Mouse (Mus musculus) midbrain, embryonic 15.5 days (tissue): Measurements from ENCODE around the gene Erp44. TPM values are rescaled to one million over a fixed set of nuclear protein-coding genes. Genes with fewer than 3 reads are reported as not detected.
A peak's percentile ranks its signal among the peaks of the same experiment; 100 is the strongest.

Experiments
- ATAC-seq: fragments of 200-750 bp; cut with Nextera tagmentation; replicated peaks from 2 replicates; pipeline ENCODE4 v1.8.0; 2017; ENCODE audit warnings: moderate TSS enrichment
- H3K27ac ChIP-seq: fragments of 300-500 bp; sonication (generic); 2 replicates; pipeline ENCODE4 v1.5.1; 2015; ENCODE audit warnings: mild to moderate bottlenecking, inconsistent platforms
- H3K27me3 ChIP-seq: fragments of 300-500 bp; sonication (generic); replicated peaks from 2 replicates; pipeline ENCODE4 v1.6.1; 2015; ENCODE audit warnings: inconsistent platforms
- H3K36me3 ChIP-seq: fragments of 300-500 bp; sonication (generic); replicated peaks from 2 replicates; pipeline ENCODE4 v1.6.1; 2015; ENCODE audit warnings: inconsistent platforms
- H3K4me1 ChIP-seq: fragments of 300-500 bp; sonication (generic); 2 replicates; pipeline ENCODE4 v1.6.1; 2015; ENCODE audit warnings: inconsistent platforms
- H3K4me2 ChIP-seq: fragments of 300-500 bp; sonication (generic); 2 replicates; pipeline ENCODE4 v1.6.1; 2015; ENCODE audit warnings: inconsistent platforms, mild to moderate bottlenecking, moderate library complexity
- H3K4me3 ChIP-seq: fragments of 300-500 bp; sonication (generic); 2 replicates; pipeline ENCODE4 v1.5.1; 2015; ENCODE audit warnings: mild to moderate bottlenecking, inconsistent platforms
- H3K9ac ChIP-seq: fragments of 300-500 bp; sonication (generic); 2 replicates; pipeline ENCODE4 v1.6.1; 2015; ENCODE audit warnings: mild to moderate bottlenecking, inconsistent platforms
- H3K9me3 ChIP-seq: fragments of 300-500 bp; sonication (generic); 2 replicates; pipeline ENCODE4 v1.6.1; 2016; ENCODE audit warnings: inconsistent platforms
- WGBS: fragments of 180-500 bp; shearing (Covaris S2); methylation state at CpG from one replicate; pipeline ENCODE4 v1.1.7; 2015; ENCODE audit warnings: mixed read lengths; 5-methylcytosine and 5-hydroxymethylcytosine counted together
- polyA plus RNA-seq: library from polyadenylated mRNA; unstranded; fragments of >200 nt; fragmentation: Nextera tagmentation; extraction: Ambion mirVana; gene quantifications from 2 replicates; pipeline ENCODE4 v1.2.1, GENCODE M21; 2015

Gene Erp44
- polyA plus RNA-seq, 1 experiment from 2014 or later = 62.1 TPM

GRCm38 (mm10) chr4:48225604-48226003 is 53.8 kb downstream of the Erp44 start:
- H3K27ac ChIP-seq = no peak overlapping the region
- WGBS = 57% methylated on average over 3 of the region's 3 CpGs
- no peaks in the 10 kb centered on the region for H3K9me3 ChIP-seq
- H3K4me2 ChIP-seq = no peak overlapping the region
- no peaks in the 10 kb centered on the region for H3K36me3 ChIP-seq
- no peak overlapping the region for H3K9ac ChIP-seq
- H3K4me1 ChIP-seq = no peaks in the 10 kb centered on the region
- no peaks in the 10 kb centered on the region for H3K27me3 ChIP-seq
- H3K4me3 ChIP-seq = no peak overlapping the region
- ATAC-seq = no peak

- Histone ChIP-seq H3K27ac (no peak overlapping the region), H3K4me1 (no peaks in the 10 kb centered on the region), H3K9ac (no peak overlapping the region), H3K36me3 (no peaks in the 10 kb centered on the region), H3K4me2 (no peak overlapping the region), H3K27me3 (no peaks in the 10 kb centered on the region), H3K4me3 (no peak overlapping the region), H3K9me3 (no peaks in the 10 kb centered on the region)
- ATAC-seq = 0 out of 2 replicates have a peak, but pooled peaks have one; percentile 17
- WGBS = 11% methylated on average over 2 of the region's 2 CpGs
These were observed 54.2 kb downstream of the Erp44 start for GRCm38 (mm10) chr4:48225173-48225572.

GRCm38 (mm10) chr4:48203564-48203963 is 75.8 kb downstream of the Erp44 start:
- no peaks in the 10 kb centered on the region for H3K27me3 ChIP-seq
- H3K9me3 ChIP-seq = no peaks in the 10 kb centered on the region
- no peak overlapping the region for H3K4me3 ChIP-seq
- no peak overlapping the region for H3K9ac ChIP-seq
- H3K4me2 ChIP-seq = no peak overlapping the region
- 79% methylated on average over 4 of the region's 4 CpGs for WGBS
- 0 out of 2 replicates have a peak, but pooled peaks cover 11% of the 10 kb centered on the region for H3K36me3 ChIP-seq
- no peak for ATAC-seq
- no peak overlapping the region for H3K27ac ChIP-seq
- H3K4me1 ChIP-seq = no peaks in the 10 kb centered on the region

GRCm38 (mm10) chr4:48198447-48198846 is 80.9 kb downstream of the Erp44 start:
- H3K4me3 ChIP-seq = no peak overlapping the region
- no peak for ATAC-seq
- H3K36me3 ChIP-seq = 0 out of 2 replicates have a peak, but pooled peaks cover 7% of the 10 kb centered on the region
- 83% methylated on average over 8 of the region's 8 CpGs for WGBS
- no peaks in the 10 kb centered on the region for H3K4me1 ChIP-seq
- H3K9ac ChIP-seq = no peak overlapping the region
- H3K9me3 ChIP-seq = no peaks in the 10 kb centered on the region
- no peak overlapping the region for H3K4me2 ChIP-seq
- H3K27me3 ChIP-seq = no peaks in the 10 kb centered on the region
- H3K27ac ChIP-seq = no peak overlapping the region

GRCm38 (mm10) chr4:48197925-48198324 is 81.4 kb downstream of the Erp44 start:
- Histone ChIP-seq H3K4me3 (no peak overlapping the region), H3K27ac (no peak overlapping the region), H3K36me3 (0 out of 2 replicates have a peak, but pooled peaks cover 7% of the 10 kb centered on the region), H3K27me3 (no peaks in the 10 kb centered on the region), H3K9ac (no peak overlapping the region), H3K9me3 (no peaks in the 10 kb centered on the region), H3K4me2 (no peak overlapping the region), H3K4me1 (no peaks in the 10 kb centered on the region)
- no peak for ATAC-seq
- WGBS = 90% methylated on average over 3 of the region's 3 CpGs

- Histone ChIP-seq H3K4me3 (no peak overlapping the region), H3K36me3 (no peaks in the 10 kb centered on the region), H3K27ac (no peak overlapping the region), H3K4me2 (no peak overlapping the region), H3K9ac (no peak overlapping the region), H3K9me3 (no peaks in the 10 kb centered on the region), H3K4me1 (peaks cover 3% of the 10 kb centered on the region), H3K27me3 (no peaks in the 10 kb centered on the region)
- WGBS = 91% methylated on average over 8 of the region's 8 CpGs
- ATAC-seq = no peak
These were observed 97.1 kb downstream of the Erp44 start for GRCm38 (mm10) chr4:48182115-48182806.

- Histone ChIP-seq H3K4me1 (peaks cover 3% of the 10 kb centered on the region), H3K9me3 (no peaks in the 10 kb centered on the region), H3K27me3 (no peaks in the 10 kb centered on the region), H3K36me3 (no peaks in the 10 kb centered on the region), H3K4me2 (no peak overlapping the region), H3K4me3 (no peak overlapping the region), H3K9ac (no peak overlapping the region), H3K27ac (no peak overlapping the region)
- WGBS = 55% methylated on average over 6 of the region's 6 CpGs
- no peak for ATAC-seq
These were observed 98.0 kb downstream of the Erp44 start for GRCm38 (mm10) chr4:48181366-48181765.

GRCm38 (mm10) chr4:48180922-48181321 is 98.4 kb downstream of the Erp44 start:
- no peak overlapping the region for H3K4me2 ChIP-seq
- no peak overlapping the region for H3K4me3 ChIP-seq
- H3K9ac ChIP-seq = no peak overlapping the region
- ATAC-seq = peak; percentile 52; the same call in 1 of the 2 replicates
- H3K27me3 ChIP-seq = no peaks in the 10 kb centered on the region
- H3K9me3 ChIP-seq = no peaks in the 10 kb centered on the region
- H3K27ac ChIP-seq = 0 out of 2 replicates have a peak overlapping the region, but pooled peaks have one; percentile 29
- no peaks in the 10 kb centered on the region for H3K36me3 ChIP-seq
- 16% methylated on average over 2 of the region's 2 CpGs for WGBS
- peaks cover 3% of the 10 kb centered on the region for H3K4me1 ChIP-seq

- no peak overlapping the region for H3K4me2 ChIP-seq
- no peaks in the 10 kb centered on the region for H3K27me3 ChIP-seq
- H3K9ac ChIP-seq = no peak overlapping the region
- ATAC-seq = no peak
- no peaks in the 10 kb centered on the region for H3K36me3 ChIP-seq
- no peak overlapping the region for H3K27ac ChIP-seq
- WGBS = 93% methylated on average over 3 of the region's 3 CpGs
- H3K9me3 ChIP-seq = no peaks in the 10 kb centered on the region
- no peak overlapping the region for H3K4me3 ChIP-seq
- H3K4me1 ChIP-seq = no peaks in the 10 kb centered on the region
These were observed 103.7 kb downstream of the Erp44 start for GRCm38 (mm10) chr4:48175666-48176065.

GRCm38 (mm10) chr4:48163851-48164250 is 115.5 kb downstream of the Erp44 start:
- Histone ChIP-seq H3K36me3 (no peaks in the 10 kb centered on the region), H3K4me1 (no peaks in the 10 kb centered on the region), H3K4me3 (no peak overlapping the region), H3K9ac (no peak overlapping the region), H3K4me2 (no peak overlapping the region), H3K9me3 (no peaks in the 10 kb centered on the region), H3K27me3 (no peaks in the 10 kb centered on the region), H3K27ac (no peak overlapping the region)
- 82% methylated on average over 5 of the region's 5 CpGs for WGBS
- no peak for ATAC-seq

- no peaks in the 10 kb centered on the region for H3K27me3 ChIP-seq
- H3K27ac ChIP-seq = no peak overlapping the region
- H3K9me3 ChIP-seq = no peaks in the 10 kb centered on the region
- no peak overlapping the region for H3K4me3 ChIP-seq
- 89% methylated on average over 4 of the region's 4 CpGs for WGBS
- ATAC-seq = no peak
- no peak overlapping the region for H3K4me2 ChIP-seq
- no peaks in the 10 kb centered on the region for H3K36me3 ChIP-seq
- H3K9ac ChIP-seq = no peak overlapping the region
- H3K4me1 ChIP-seq = no peaks in the 10 kb centered on the region
These were observed 119.0 kb downstream of the Erp44 start for GRCm38 (mm10) chr4:48160386-48160785.

- Histone ChIP-seq H3K27me3 (no peaks in the 10 kb centered on the region), H3K4me3 (no peak overlapping the region), H3K36me3 (no peaks in the 10 kb centered on the region), H3K27ac (no peak overlapping the region), H3K4me1 (no peaks in the 10 kb centered on the region), H3K4me2 (no peak overlapping the region), H3K9ac (no peak overlapping the region), H3K9me3 (no peaks in the 10 kb centered on the region)
- no peak for ATAC-seq
- 55% methylated on average over 1 of the region's 1 CpGs for WGBS
These were observed 123.5 kb downstream of the Erp44 start for GRCm38 (mm10) chr4:48155864-48156263.

GRCm38 (mm10) chr4:48153229-48153628 is 126.1 kb downstream of the Erp44 start:
- no peak for ATAC-seq
- 87% methylated on average over 5 of the region's 5 CpGs for WGBS
- no peaks in the 10 kb centered on the region for H3K4me1 ChIP-seq
- no peaks in the 10 kb centered on the region for H3K36me3 ChIP-seq
- H3K4me2 ChIP-seq = no peak overlapping the region
- no peak overlapping the region for H3K9ac ChIP-seq
- no peaks in the 10 kb centered on the region for H3K9me3 ChIP-seq
- no peak overlapping the region for H3K27ac ChIP-seq
- no peaks in the 10 kb centered on the region for H3K27me3 ChIP-seq
- no peak overlapping the region for H3K4me3 ChIP-seq
